Mouse (Mus musculus) heart, postnatal 0 days (tissue): Measurements from ENCODE around the gene Dnase1. TPM values are rescaled to one million over a fixed set of nuclear protein-coding genes. Genes with fewer than 3 reads are reported as not detected.
"Not testable (repeated sequence)": the region's sequence is repeated elsewhere in the genome, so short reads cannot be mapped to it uniquely, and the experiment has no call there.

ENCODE experiments used
- ATAC-seq: fragments of 200-750 bp; cut with Nextera tagmentation; 2 replicates; pipeline ENCODE4 v1.8.0; 2017; ENCODE audit warnings: low read depth, moderate number of reproducible peaks, moderate library complexity; ENCODE audit not compliant: insufficient read depth
- DNase-seq: peaks from one replicate; pipeline ENCODE4 v3.0.0-alpha.2; 2016; ENCODE audit warnings: low spot score
- H3K27ac ChIP-seq: fragments of 300-500 bp; sonication (generic); 2 replicates; pipeline ENCODE4 v1.5.1; 2014; ENCODE audit warnings: low read depth, mild to moderate bottlenecking
- H3K27me3 ChIP-seq: fragments of 300-500 bp; sonication (generic); 2 replicates; pipeline ENCODE4 v1.6.1; 2014; ENCODE audit warnings: low read length, mixed read lengths; ENCODE audit not compliant: control insufficient read depth, insufficient read depth
- H3K36me3 ChIP-seq: fragments of 300-500 bp; sonication (generic); replicated peaks from 2 replicates; pipeline ENCODE4 v1.6.1; 2014; ENCODE audit warnings: low read length, mixed read lengths; ENCODE audit not compliant: control insufficient read depth, insufficient read depth
- H3K4me1 ChIP-seq: fragments of 300-500 bp; sonication (generic); 2 replicates; pipeline ENCODE4 v1.6.1; 2014; ENCODE audit warnings: antibody characterized with exemption; ENCODE audit not compliant: control insufficient read depth, insufficient read depth
- H3K4me2 ChIP-seq: fragments of 300-500 bp; sonication (generic); 2 replicates; pipeline ENCODE4 v1.6.1; 2014; ENCODE audit warnings: low read depth, mild to moderate bottlenecking, low read length, moderate library complexity
- H3K4me3 ChIP-seq: fragments of 300-500 bp; sonication (generic); 2 replicates; pipeline ENCODE4 v1.5.1; 2014; ENCODE audit warnings: low read depth, low read length
- H3K9ac ChIP-seq: fragments of 300-500 bp; sonication (generic); replicated peaks from 2 replicates; pipeline ENCODE4 v1.6.1; 2014; ENCODE audit warnings: low read depth, low read length, mixed read lengths
- H3K9me3 ChIP-seq: fragments of 300-500 bp; sonication (generic); replicated peaks from 2 replicates; pipeline ENCODE4 v1.6.1; 2016; ENCODE audit warnings: low read length; ENCODE audit not compliant: control insufficient read depth
- CTCF ChIP-seq: IDR thresholded peaks from 2 replicates; pipeline ENCODE4 v1.5.1; 2016; ENCODE audit warnings: antibody characterized with exemption, control low read depth, low read depth
- EP300 ChIP-seq: IDR thresholded peaks from 2 replicates; pipeline ENCODE4 v1.6.1; 2016; ENCODE audit warnings: antibody characterized with exemption, low read depth
- WGBS: fragments of 180-500 bp; shearing (Covaris S2); extraction: QIAGEN DNeasy Blood & Tissue Kit; methylation state at CpG from one replicate; pipeline ENCODE4 v1.1.7; 2014; 5-methylcytosine and 5-hydroxymethylcytosine counted together
- polyA plus RNA-seq: library from polyadenylated mRNA; unstranded; fragments of >200 nt; fragmentation: Nextera tagmentation; extraction: Ambion mirVana; gene quantifications from 2 replicates; pipeline ENCODE4 v1.2.1, GENCODE M21; 2015
- total RNA-seq: library from RNA; depleted of rRNA; stranded (reverse); fragments of >200 nt; gene quantifications from 2 replicates; pipeline ENCODE4 v1.2.3, GENCODE M21; 2014; ENCODE audit warnings: low replicate concordance; rRNA removed

Gene Dnase1
- total RNA-seq = not detected in 2 replicates
- 0.82 and 1.3 TPM in 2 replicates for polyA plus RNA-seq

- Histone ChIP-seq H3K27me3 (no peaks in the 10 kb centered on the region), H3K4me1 (no peaks in the 10 kb centered on the region), H3K36me3 (peaks cover 44% of the 10 kb centered on the region), H3K9ac (no peak within 1 kb of the TSS), H3K4me2 (no peak within 1 kb of the TSS), H3K9me3 (no peaks in the 10 kb centered on the region), H3K4me3 (no peak within 1 kb of the TSS), H3K27ac (no peak within 1 kb of the TSS)
- ATAC-seq (no peak), DNase-seq (no peak)
- TF ChIP-seq CTCF = no peak
- no peak for TF ChIP-seq EP300
- WGBS = 77% methylated on average over 5 of the region's 5 CpGs
Observed at GRCm38 (mm10) chr16:4036807-4037206, at the start of gene Dnase1. Gene Dnase1 (plus strand): TSS chr16:4036942.

- 86% methylated on average over 4 of the region's 4 CpGs for WGBS
- TF ChIP-seq CTCF (no peak), EP300 (no peak)
- H3K9me3 ChIP-seq = no peaks in the 10 kb centered on the region
- H3K4me2 ChIP-seq = no peak overlapping the region
- ATAC-seq (no peak), DNase-seq (no peak)
- H3K4me1 ChIP-seq = no peaks in the 10 kb centered on the region
- H3K27ac ChIP-seq = no peak overlapping the region
- H3K4me3 ChIP-seq = no peak overlapping the region
- no peak overlapping the region for H3K9ac ChIP-seq
- no peaks in the 10 kb centered on the region for H3K27me3 ChIP-seq
- H3K36me3 ChIP-seq = peaks cover 97% of the 10 kb centered on the region
Observed at GRCm38 (mm10) chr16:3988410-3988809, 48.3 kb upstream of the Dnase1 start.

DNA sequence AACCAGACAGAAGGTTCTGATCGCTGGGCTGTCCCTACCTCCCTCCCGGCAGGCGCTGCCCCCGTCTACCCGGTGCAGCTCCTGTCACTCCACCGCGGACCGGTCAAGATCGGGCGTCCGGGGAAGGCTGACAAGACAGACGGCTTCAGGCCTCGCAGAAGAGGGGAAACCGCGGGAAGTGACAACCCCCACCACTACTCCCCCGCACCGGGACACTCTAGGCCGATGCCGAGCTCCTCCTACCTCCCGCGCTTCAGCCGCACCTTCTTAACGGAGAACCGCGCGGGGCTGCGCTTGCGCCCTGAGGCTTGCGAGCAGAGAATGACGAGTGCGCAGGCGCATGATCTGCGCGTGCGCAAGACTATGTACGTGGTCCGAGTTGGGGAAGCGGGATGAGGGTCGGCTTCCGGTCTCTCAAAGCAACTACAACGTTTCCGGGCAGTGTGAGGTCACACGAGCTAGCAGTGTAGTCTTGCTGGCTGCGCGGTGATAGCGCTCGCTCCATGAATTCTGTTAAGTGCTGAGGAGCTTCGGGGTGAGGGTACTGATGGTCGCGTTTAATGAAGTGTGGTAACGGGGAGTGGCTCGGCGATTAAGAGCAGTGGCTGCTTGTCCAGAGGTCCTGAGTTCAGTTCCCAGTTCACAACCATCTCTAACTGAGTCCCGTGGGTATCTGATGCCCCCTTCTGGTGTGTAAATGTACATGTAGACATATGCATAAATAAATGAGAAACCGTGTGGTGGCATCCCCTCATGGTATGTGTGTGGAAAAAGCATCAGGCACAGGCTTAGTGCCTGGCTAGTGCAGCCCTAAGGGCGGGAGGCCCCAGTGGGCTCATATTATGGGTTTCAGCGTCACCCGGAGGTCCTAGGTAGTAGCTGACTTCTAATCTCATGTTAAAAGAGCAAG lies 33.0 kb upstream of the Dnase1 start, which contains the start of gene Slx4:
TSS of gene Slx4 (minus strand) at position 282 of the 910 bp plus-strand sequence.
- Histone ChIP-seq H3K4me1 (peaks cover 9% of the 10 kb centered on the region; the same call in 1 of the 2 replicates), H3K9me3 (no peaks in the 10 kb centered on the region), H3K27ac (peak within 1 kb of the TSS; percentile 80), H3K27me3 (no peaks in the 10 kb centered on the region), H3K4me2 (peak within 1 kb of the TSS; percentile 92), H3K36me3 (peaks cover 28% of the 10 kb centered on the region), H3K4me3 (peak within 1 kb of the TSS; percentile 72), H3K9ac (peak within 1 kb of the TSS; percentile 68)
- DNase-seq (peak; percentile 97), ATAC-seq (peak; percentile 97)
- TF ChIP-seq CTCF (peak; percentile 32; the same call in 1 of the 2 replicates), EP300 (no peak)
- WGBS = 2% methylated on average over 58 of the region's 58 CpGs

GRCm38 (mm10) chr16:4012882-4013570 lies 23.7 kb upstream of the Dnase1 start:
- H3K27me3 ChIP-seq = no peaks in the 10 kb centered on the region
- no peaks in the 10 kb centered on the region for H3K9me3 ChIP-seq
- no peak overlapping the region for H3K4me3 ChIP-seq
- no peak overlapping the region for H3K4me2 ChIP-seq
- no peak overlapping the region for H3K9ac ChIP-seq
- ATAC-seq = no peak
- TF ChIP-seq CTCF = no peak
- no peak for TF ChIP-seq EP300
- WGBS = 44% methylated on average over 4 of the region's 4 CpGs
- H3K27ac ChIP-seq = no peak overlapping the region
- no peak for DNase-seq
- H3K36me3 ChIP-seq = no peaks in the 10 kb centered on the region
- H3K4me1 ChIP-seq = no peaks in the 10 kb centered on the region

DNA sequence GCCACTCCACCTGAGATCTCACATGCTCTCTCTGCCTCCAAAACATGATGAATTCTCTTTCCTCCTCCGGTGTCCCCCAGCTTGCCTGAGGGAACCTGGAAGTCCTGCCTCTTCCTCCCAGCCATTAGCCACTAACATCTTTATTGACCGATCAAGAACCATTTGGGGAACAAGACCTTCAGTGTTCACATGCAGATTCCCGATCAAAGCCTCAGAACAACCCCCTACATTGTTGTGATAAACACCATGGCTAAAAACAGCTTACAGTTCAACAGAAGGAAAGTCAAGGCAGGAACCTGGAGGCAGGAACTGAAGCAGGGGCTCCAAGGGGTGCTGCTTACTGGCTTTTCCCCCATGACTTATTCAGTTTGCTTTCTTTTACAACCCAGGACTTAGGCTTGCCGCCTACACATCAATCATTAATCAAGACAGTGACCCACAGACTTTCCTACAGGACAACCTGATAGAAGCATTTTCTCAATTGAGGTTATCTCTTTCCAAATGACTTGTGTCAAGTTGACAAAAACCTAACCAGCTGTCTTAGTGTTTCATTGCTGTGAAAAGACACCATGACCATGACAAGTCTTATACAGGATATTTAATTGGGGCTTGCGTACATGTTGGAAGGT lies 22.6 kb upstream of the Dnase1 start:
- Histone ChIP-seq H3K9me3 (no peaks in the 10 kb centered on the region), H3K4me2 (no peak overlapping the region), H3K27me3 (no peaks in the 10 kb centered on the region), H3K4me1 (no peaks in the 10 kb centered on the region), H3K36me3 (no peaks in the 10 kb centered on the region), H3K9ac (no peak overlapping the region), H3K4me3 (no peak overlapping the region), H3K27ac (no peak overlapping the region)
- TF ChIP-seq EP300 (no peak), CTCF (no peak)
- WGBS = 74% methylated on average over 5 of the region's 5 CpGs
- DNase-seq (no peak), ATAC-seq (no peak)

DNA sequence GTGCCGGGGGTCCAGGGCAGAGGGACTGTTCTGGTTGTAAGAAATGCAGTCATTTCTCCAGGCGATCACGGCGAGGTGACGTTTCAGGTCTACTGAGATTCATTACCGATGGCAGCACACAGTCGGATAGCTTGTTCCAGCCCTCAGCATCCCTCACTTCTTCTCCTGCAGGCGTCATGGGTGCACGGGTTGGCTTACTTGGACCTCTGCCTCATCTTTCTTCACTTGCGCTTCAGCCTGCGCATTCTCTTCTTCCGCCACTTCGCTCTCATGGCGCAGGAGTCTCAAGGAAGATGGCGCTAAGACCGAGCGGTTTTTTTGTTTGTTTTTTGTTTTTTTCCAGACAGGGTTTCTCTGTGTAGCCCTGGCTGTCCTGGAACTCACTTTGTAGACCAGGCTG lies 20.0 kb upstream of the Dnase1 start:
- not testable (repeated sequence) for H3K4me3 ChIP-seq, H3K27me3 ChIP-seq, H3K4me2 ChIP-seq, ATAC-seq, H3K9me3 ChIP-seq, H3K36me3 ChIP-seq, H3K9ac ChIP-seq, H3K4me1 ChIP-seq, DNase-seq, H3K27ac ChIP-seq
- WGBS = 67% methylated on average over 17 of the region's 17 CpGs

GRCm38 (mm10) chr16:4017466-4017865 lies 19.3 kb upstream of the Dnase1 start:
- not testable (repeated sequence) for H3K9me3 ChIP-seq, H3K27me3 ChIP-seq, H3K27ac ChIP-seq, H3K9ac ChIP-seq, H3K4me2 ChIP-seq, H3K4me1 ChIP-seq, ATAC-seq, H3K36me3 ChIP-seq, H3K4me3 ChIP-seq, DNase-seq
- WGBS = 76% methylated on average over 6 of the region's 6 CpGs
